Mouse (Mus musculus): ENCODE measurements around the gene Zfp64. TPM values are rescaled to one million over a fixed set of nuclear protein-coding genes. Genes with fewer than 3 reads are reported as not detected.

The Zfp64 gene
- polyA plus RNA-seq, 1 experiment from 2014 or later = 39.4 TPM

- ATAC-seq (replicated peaks; ENCODE audit: low FRiP score) (no peak), DNase-seq (ENCODE audit: low spot score) (no peak)
- peaks cover 7% of the 10 kb centered on the region; the same call in 1 of the 2 replicates for H3K36me3 ChIP-seq (ENCODE audit: control insufficient read depth, insufficient read depth, low read length)
- no peak overlapping the region for H3K4me3 ChIP-seq (ENCODE audit: low read depth, low read length)
- H3K4me2 ChIP-seq (ENCODE audit: low read depth, low read length, severe bottlenecking) = no peak overlapping the region
- H3K9me3 ChIP-seq (ENCODE audit: control insufficient read depth, low read length) = no peaks in the 10 kb centered on the region
- H3K4me1 ChIP-seq (replicated peaks; ENCODE audit: control insufficient read depth, insufficient read depth, low read length) = no peaks in the 10 kb centered on the region
- no peak overlapping the region for H3K27ac ChIP-seq (ENCODE audit: low read depth, low read length)
- WGBS = 96% methylated on average over 10 of the region's 10 CpGs
- no peaks in the 10 kb centered on the region for H3K27me3 ChIP-seq (ENCODE audit: control insufficient read depth, insufficient read depth, low read length)
- no peak overlapping the region for H3K9ac ChIP-seq (ENCODE audit: low read length)
Observed at GRCm38 (mm10) chr2:168939261-168939933, 16.0 kb downstream of the Zfp64 start.

DNA sequence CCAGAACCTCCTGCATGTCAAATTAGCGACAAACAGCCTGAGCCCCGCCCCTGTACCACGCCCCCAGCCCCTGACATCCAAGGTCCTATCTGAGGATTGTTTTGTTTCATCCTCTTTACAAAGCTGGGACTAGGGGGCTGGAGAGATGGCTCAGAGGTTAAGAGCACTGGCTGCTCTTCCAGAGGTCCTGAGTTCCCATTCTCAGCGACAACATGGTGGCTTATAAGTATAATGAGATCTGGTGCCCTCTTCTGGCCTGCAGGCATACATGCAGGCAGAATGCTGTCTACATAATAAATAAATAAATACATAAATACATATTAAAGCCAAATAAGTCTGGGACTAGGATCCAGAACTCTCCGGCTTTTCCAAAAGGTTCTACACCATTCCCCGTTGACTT is 18.5 kb downstream of the Zfp64 start:
- WGBS = 88% methylated on average over 6 of the region's 6 CpGs
- ATAC-seq (replicated peaks; ENCODE audit: low FRiP score) = no peak
- no peak overlapping the region for H3K27ac ChIP-seq (ENCODE audit: low read depth, low read length)
- no peaks in the 10 kb centered on the region for H3K9me3 ChIP-seq (ENCODE audit: control insufficient read depth, low read length)
- H3K27me3 ChIP-seq (ENCODE audit: control insufficient read depth, insufficient read depth, low read length) = no peaks in the 10 kb centered on the region
- peaks cover 10% of the 10 kb centered on the region; the same call in 1 of the 2 replicates for H3K36me3 ChIP-seq (ENCODE audit: control insufficient read depth, insufficient read depth, low read length)
- no peaks in the 10 kb centered on the region for H3K4me1 ChIP-seq (replicated peaks; ENCODE audit: control insufficient read depth, insufficient read depth, low read length)
- no peak for DNase-seq (ENCODE audit: low spot score)
- H3K4me2 ChIP-seq (ENCODE audit: low read depth, low read length, severe bottlenecking) = no peak overlapping the region
- H3K4me3 ChIP-seq (ENCODE audit: low read depth, low read length) = no peak overlapping the region
- H3K9ac ChIP-seq (ENCODE audit: low read length) = no peak overlapping the region

DNA sequence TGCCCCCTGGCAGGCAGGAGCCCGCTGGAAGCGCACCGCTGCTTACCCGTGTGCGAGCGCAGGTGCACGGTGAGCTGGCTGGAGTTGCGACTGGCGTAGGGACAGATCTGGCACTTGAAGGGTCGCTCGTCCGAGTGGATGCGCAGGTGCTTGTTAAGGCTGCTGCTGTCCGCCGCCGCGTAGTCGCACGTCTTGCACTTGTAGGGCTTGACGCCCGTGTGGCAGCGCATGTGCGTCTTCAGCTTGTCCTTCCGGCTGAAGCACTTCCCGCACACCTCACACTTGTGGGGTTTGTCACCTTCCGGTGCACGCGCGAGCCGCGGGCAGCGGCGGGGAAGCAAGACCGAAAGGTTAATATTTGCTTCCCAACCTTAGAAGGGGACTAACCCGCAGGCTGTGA is 20.2 kb downstream of the Zfp64 start:
- Histone ChIP-seq H3K27me3 (ENCODE audit: control insufficient read depth, insufficient read depth, low read length) (no peaks in the 10 kb centered on the region), H3K4me2 (ENCODE audit: low read depth, low read length, severe bottlenecking) (no peak overlapping the region), H3K9ac (ENCODE audit: low read length) (no peak overlapping the region), H3K27ac (ENCODE audit: low read depth, low read length) (no peak overlapping the region), H3K4me3 (ENCODE audit: low read depth, low read length) (no peak overlapping the region), H3K4me1 (replicated peaks; ENCODE audit: control insufficient read depth, insufficient read depth, low read length) (no peaks in the 10 kb centered on the region), H3K9me3 (ENCODE audit: control insufficient read depth, low read length) (no peaks in the 10 kb centered on the region), H3K36me3 (ENCODE audit: control insufficient read depth, insufficient read depth, low read length) (peaks cover 8% of the 10 kb centered on the region; the same call in 1 of the 2 replicates)
- ATAC-seq (replicated peaks; ENCODE audit: low FRiP score) (no peak), DNase-seq (ENCODE audit: low spot score) (no peak)
- 86% methylated on average over 35 of the region's 35 CpGs for WGBS

- Histone ChIP-seq H3K9ac (ENCODE audit: low read length) (no peak overlapping the region), H3K36me3 (ENCODE audit: control insufficient read depth, insufficient read depth, low read length) (peaks cover 5% of the 10 kb centered on the region; the same call in 1 of the 2 replicates), H3K27ac (ENCODE audit: low read depth, low read length) (no peak overlapping the region), H3K4me3 (ENCODE audit: low read depth, low read length) (no peak overlapping the region), H3K4me1 (replicated peaks; ENCODE audit: control insufficient read depth, insufficient read depth, low read length) (no peaks in the 10 kb centered on the region), H3K4me2 (ENCODE audit: low read depth, low read length, severe bottlenecking) (no peak overlapping the region), H3K9me3 (ENCODE audit: control insufficient read depth, low read length) (no peaks in the 10 kb centered on the region), H3K27me3 (ENCODE audit: control insufficient read depth, insufficient read depth, low read length) (no peaks in the 10 kb centered on the region)
- DNase-seq (ENCODE audit: low spot score) (no peak), ATAC-seq (replicated peaks; ENCODE audit: low FRiP score) (no peak)
- WGBS = 94% methylated on average over 14 of the region's 14 CpGs
Observed at GRCm38 (mm10) chr2:168931686-168932085, 23.7 kb downstream of the Zfp64 start.

GRCm38 (mm10) chr2:168929691-168930090 is 25.7 kb downstream of the Zfp64 start:
- 31% methylated on average over 10 of the region's 10 CpGs for WGBS
- no peaks in the 10 kb centered on the region for H3K27me3 ChIP-seq (ENCODE audit: control insufficient read depth, insufficient read depth, low read length)
- H3K9me3 ChIP-seq (ENCODE audit: control insufficient read depth, low read length) = no peaks in the 10 kb centered on the region
- no peaks in the 10 kb centered on the region for H3K4me1 ChIP-seq (replicated peaks; ENCODE audit: control insufficient read depth, insufficient read depth, low read length)
- no peak overlapping the region for H3K4me2 ChIP-seq (ENCODE audit: low read depth, low read length, severe bottlenecking)
- ATAC-seq (replicated peaks; ENCODE audit: low FRiP score) = no peak
- no peak overlapping the region for H3K4me3 ChIP-seq (ENCODE audit: low read depth, low read length)
- peaks cover 11% of the 10 kb centered on the region; the same call in 1 of the 2 replicates for H3K36me3 ChIP-seq (ENCODE audit: control insufficient read depth, insufficient read depth, low read length)
- no peak overlapping the region for H3K9ac ChIP-seq (ENCODE audit: low read length)
- no peak overlapping the region for H3K27ac ChIP-seq (ENCODE audit: low read depth, low read length)
- DNase-seq (ENCODE audit: low spot score) = peak; percentile 83

DNA sequence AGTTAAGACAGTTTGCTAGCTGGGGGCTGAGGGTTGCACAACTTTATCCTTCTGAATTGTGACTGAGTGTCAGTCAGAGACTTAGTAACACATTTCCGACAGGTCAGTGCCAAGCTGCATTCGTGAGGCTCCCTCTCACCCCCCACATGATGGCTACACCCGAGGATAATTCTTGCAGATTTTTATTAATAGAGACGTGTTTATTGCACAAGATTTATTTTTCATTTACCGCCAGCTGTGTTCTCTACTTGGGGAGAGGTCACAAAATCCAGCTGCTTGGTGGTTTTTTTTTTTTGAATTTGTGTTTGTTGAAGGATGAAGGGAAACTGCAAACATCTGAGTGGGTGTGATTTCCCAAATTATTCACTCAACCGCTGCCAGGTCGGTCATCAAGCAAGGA is 28.0 kb downstream of the Zfp64 start:
- DNase-seq (ENCODE audit: low spot score) (no peak), ATAC-seq (replicated peaks; ENCODE audit: low FRiP score) (no peak)
- Histone ChIP-seq H3K9ac (ENCODE audit: low read length) (no peak overlapping the region), H3K4me1 (replicated peaks; ENCODE audit: control insufficient read depth, insufficient read depth, low read length) (no peaks in the 10 kb centered on the region), H3K9me3 (ENCODE audit: control insufficient read depth, low read length) (no peaks in the 10 kb centered on the region), H3K4me3 (ENCODE audit: low read depth, low read length) (no peak overlapping the region), H3K4me2 (ENCODE audit: low read depth, low read length, severe bottlenecking) (no peak overlapping the region), H3K27me3 (ENCODE audit: control insufficient read depth, insufficient read depth, low read length) (no peaks in the 10 kb centered on the region), H3K36me3 (ENCODE audit: control insufficient read depth, insufficient read depth, low read length) (peaks cover 8% of the 10 kb centered on the region; the same call in 1 of the 2 replicates), H3K27ac (ENCODE audit: low read depth, low read length) (no peak overlapping the region)
- WGBS = 96% methylated on average over 7 of the region's 7 CpGs

DNA sequence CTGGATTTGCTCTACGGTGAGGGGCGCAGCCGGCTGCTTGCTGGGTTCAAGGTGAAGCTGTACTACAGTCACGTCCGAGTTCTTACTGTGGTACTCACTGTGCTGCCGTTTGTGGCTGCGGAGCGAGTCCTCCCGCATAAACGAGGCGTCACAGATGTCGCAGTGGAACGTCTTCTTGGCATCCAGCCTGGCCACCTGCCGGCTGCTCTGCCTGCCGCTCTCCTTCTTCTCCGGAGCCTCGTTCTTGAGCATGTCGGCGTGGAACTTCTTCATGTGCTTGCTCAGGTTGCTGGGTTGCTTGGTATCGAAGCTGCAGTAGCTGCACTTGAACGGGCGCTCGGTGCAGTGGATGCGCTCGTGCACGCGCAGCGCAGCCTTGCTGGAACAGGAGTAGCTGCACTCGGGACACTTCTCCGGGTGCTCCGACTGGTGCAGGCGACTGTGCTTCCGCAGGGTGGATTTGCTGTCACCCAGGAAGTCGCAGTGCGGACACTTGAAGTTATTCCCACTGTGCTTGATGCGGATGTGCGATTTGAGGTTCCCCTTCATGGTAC is 29.1 kb downstream of the Zfp64 start:
- DNase-seq (ENCODE audit: low spot score) (no peak), ATAC-seq (replicated peaks; ENCODE audit: low FRiP score) (no peak)
- peaks cover 10% of the 10 kb centered on the region; the same call in 1 of the 2 replicates for H3K36me3 ChIP-seq (ENCODE audit: control insufficient read depth, insufficient read depth, low read length)
- no peak overlapping the region for H3K27ac ChIP-seq (ENCODE audit: low read depth, low read length)
- H3K9ac ChIP-seq (ENCODE audit: low read length) = no peak overlapping the region
- no peak overlapping the region for H3K4me2 ChIP-seq (ENCODE audit: low read depth, low read length, severe bottlenecking)
- H3K4me1 ChIP-seq (replicated peaks; ENCODE audit: control insufficient read depth, insufficient read depth, low read length) = no peaks in the 10 kb centered on the region
- no peaks in the 10 kb centered on the region for H3K27me3 ChIP-seq (ENCODE audit: control insufficient read depth, insufficient read depth, low read length)
- H3K4me3 ChIP-seq (ENCODE audit: low read depth, low read length) = no peak overlapping the region
- WGBS = 92% methylated on average over 37 of the region's 37 CpGs
- peaks cover 3% of the 10 kb centered on the region; the same call in 1 of the 2 replicates for H3K9me3 ChIP-seq (ENCODE audit: control insufficient read depth, low read length)

- DNase-seq (ENCODE audit: low spot score) = peak; percentile 70
- 24% methylated on average over 9 of the region's 9 CpGs for whole genome bisulfite sequencing
Observed at GRCm38 (mm10) chr2:168923706-168924105, 31.7 kb downstream of the Zfp64 start.

More at GRCm38 (mm10) chr2:168923706-168924105, 31.7 kb downstream of the Zfp64 start:
- Histone ChIP-seq H3K27me3 (ENCODE audit: control insufficient read depth, insufficient read depth, low read length) (no peaks in the 10 kb centered on the region), H3K27ac (ENCODE audit: low read depth, low read length) (no peak overlapping the region), H3K9me3 (ENCODE audit: control insufficient read depth, low read length) (peaks cover 3% of the 10 kb centered on the region; the same call in 1 of the 2 replicates), H3K36me3 (ENCODE audit: control insufficient read depth, insufficient read depth, low read length) (peaks cover 10% of the 10 kb centered on the region; the same call in 1 of the 2 replicates), H3K4me2 (ENCODE audit: low read depth, low read length, severe bottlenecking) (no peak overlapping the region), H3K4me1 (replicated peaks; ENCODE audit: control insufficient read depth, insufficient read depth, low read length) (no peaks in the 10 kb centered on the region), H3K9ac (ENCODE audit: low read length) (no peak overlapping the region), H3K4me3 (ENCODE audit: low read depth, low read length) (no peak overlapping the region)
- ATAC-seq (replicated peaks; ENCODE audit: low FRiP score) = no peak

All from forebrain, embryonic 11.5 days (tissue).